Mouse (Mus musculus): ENCODE data around the gene H60c. TPM values are rescaled to one million over a fixed set of nuclear protein-coding genes. Genes with fewer than 3 reads are reported as not detected.

The H60c gene
- polyA plus RNA-seq (2015; fragmentation: Nextera tagmentation; extraction: Ambion mirVana), result 0.04 TPM in 1 of 2 replicates, not detected in the other

DNA sequence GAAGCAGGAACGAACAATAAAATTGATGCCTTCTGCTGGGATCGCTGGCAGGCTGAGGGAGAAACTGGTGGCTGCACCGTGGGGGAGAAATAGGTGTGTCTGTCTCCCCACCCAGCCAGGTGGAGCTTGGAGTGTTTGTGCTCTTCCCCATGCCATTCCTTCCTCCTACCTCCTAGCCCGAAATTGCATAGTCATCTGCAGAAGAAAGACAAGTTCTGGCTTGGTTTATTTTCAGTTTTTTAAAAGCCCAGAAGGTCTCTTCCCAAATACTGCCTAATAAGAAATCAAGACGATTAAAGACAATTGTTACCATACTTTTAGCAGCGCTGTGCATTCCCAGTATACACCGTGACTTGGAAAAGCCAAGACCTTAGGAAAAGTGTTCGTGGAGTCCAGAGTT, at the start of gene H60c:
Gene H60c, minus strand, starts transcription at position 101 of the 400 bp plus-strand sequence.
- H3K36me3 ChIP-seq (ENCODE audit: control insufficient read depth, insufficient read depth), result no peaks in the 10 kb centered on the region
- no peak within 1 kb of the TSS for H3K27ac ChIP-seq (ENCODE audit: low read depth, low read length)
- no peak within 1 kb of the TSS for H3K4me2 ChIP-seq (replicated peaks; ENCODE audit: low read depth)
- no peaks in the 10 kb centered on the region for H3K4me1 ChIP-seq (replicated peaks; ENCODE audit: control insufficient read depth, insufficient read depth, low read length)
- no peak for ATAC-seq
- WGBS, result 64% methylated on average over 8 of the region's 8 CpGs
- H3K4me3 ChIP-seq (ENCODE audit: low read depth, low read length), result no peak within 1 kb of the TSS
- no peaks in the 10 kb centered on the region for H3K27me3 ChIP-seq (replicated peaks; ENCODE audit: control insufficient read depth, insufficient read depth, low read length)
- H3K9me3 ChIP-seq (ENCODE audit: control insufficient read depth), result no peaks in the 10 kb centered on the region
- H3K9ac ChIP-seq (ENCODE audit: low read depth, low read length), result no peak within 1 kb of the TSS
- TF ChIP-seq CTCF (IDR thresholded peaks at IDR 0.05; ENCODE audit: low read depth), result no peak

DNA sequence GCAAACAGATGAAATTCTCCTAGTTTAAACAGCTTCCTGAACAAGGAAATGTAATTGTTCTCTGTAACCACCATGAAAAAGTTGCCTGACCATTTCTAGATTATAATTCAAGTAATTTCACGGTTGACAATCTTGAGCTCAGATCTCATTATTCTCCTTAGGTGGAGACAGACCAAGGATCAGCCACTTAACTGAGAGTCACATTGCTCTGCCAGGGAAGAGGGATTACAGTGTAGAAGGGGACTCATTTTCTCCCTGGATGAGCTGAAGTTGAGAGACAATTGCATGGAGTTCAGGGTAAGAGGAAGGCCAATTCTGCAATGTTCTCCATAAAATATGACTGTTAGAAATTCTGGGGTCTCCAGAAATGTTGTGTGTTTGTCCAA, 41.2 kb upstream of the H60c start:
- no peak for ATAC-seq
- no peak overlapping the region for H3K27ac ChIP-seq (ENCODE audit: low read depth, low read length)
- WGBS, result 75% methylated on average over 1 of the region's 1 CpGs
- H3K4me3 ChIP-seq (ENCODE audit: low read depth, low read length), result no peak overlapping the region
- H3K9ac ChIP-seq (ENCODE audit: low read depth, low read length), result no peak overlapping the region
- H3K27me3 ChIP-seq (replicated peaks; ENCODE audit: control insufficient read depth, insufficient read depth, low read length), result no peaks in the 10 kb centered on the region
- no peaks in the 10 kb centered on the region for H3K4me1 ChIP-seq (replicated peaks; ENCODE audit: control insufficient read depth, insufficient read depth, low read length)
- H3K36me3 ChIP-seq (ENCODE audit: control insufficient read depth, insufficient read depth), result no peaks in the 10 kb centered on the region
- H3K9me3 ChIP-seq (ENCODE audit: control insufficient read depth), result no peaks in the 10 kb centered on the region
- no peak overlapping the region for H3K4me2 ChIP-seq (replicated peaks; ENCODE audit: low read depth)
- TF ChIP-seq CTCF (IDR thresholded peaks at IDR 0.05; ENCODE audit: low read depth), result no peak

DNA sequence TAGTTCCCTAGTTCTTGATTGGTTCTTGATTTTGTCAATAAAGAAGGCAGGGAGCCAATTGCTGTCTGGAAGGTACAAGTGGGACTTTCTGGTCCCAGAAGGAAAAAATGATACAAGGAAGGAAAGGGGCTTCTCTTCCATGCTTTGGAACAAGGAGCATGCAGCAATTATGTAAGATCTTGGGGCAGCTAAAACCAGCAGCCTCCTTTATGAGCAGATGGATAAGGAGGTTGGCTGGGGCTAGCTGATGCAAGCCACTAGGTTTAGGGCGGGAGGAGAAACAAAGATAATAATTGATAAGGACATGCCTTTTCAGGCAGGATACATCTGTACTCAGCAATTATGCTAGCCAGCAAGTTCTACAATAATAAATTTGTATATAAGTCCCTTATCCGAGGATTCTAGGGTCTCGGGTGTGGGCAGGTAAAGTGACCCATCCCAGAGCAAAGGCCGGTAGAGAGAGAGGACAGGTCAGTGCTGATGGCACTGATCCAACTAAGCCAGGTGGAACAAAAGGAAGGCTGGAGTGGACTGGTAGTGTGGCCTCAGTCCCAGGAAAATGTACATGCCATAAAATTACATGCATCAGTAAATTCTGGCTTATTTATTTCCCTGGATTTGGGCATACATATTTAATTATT, 40.7 kb upstream of the H60c start:
- no peak for ATAC-seq
- H3K27me3 ChIP-seq (replicated peaks; ENCODE audit: control insufficient read depth, insufficient read depth, low read length), result no peaks in the 10 kb centered on the region
- H3K9me3 ChIP-seq (ENCODE audit: control insufficient read depth), result no peaks in the 10 kb centered on the region
- H3K36me3 ChIP-seq (ENCODE audit: control insufficient read depth, insufficient read depth), result no peaks in the 10 kb centered on the region
- no peak overlapping the region for H3K4me3 ChIP-seq (ENCODE audit: low read depth, low read length)
- H3K4me2 ChIP-seq (replicated peaks; ENCODE audit: low read depth), result no peak overlapping the region
- no peak overlapping the region for H3K9ac ChIP-seq (ENCODE audit: low read depth, low read length)
- 62% methylated on average over 4 of the region's 4 CpGs for WGBS
- no peak for TF ChIP-seq CTCF (IDR thresholded peaks at IDR 0.05; ENCODE audit: low read depth)
- no peak overlapping the region for H3K27ac ChIP-seq (ENCODE audit: low read depth, low read length)
- H3K4me1 ChIP-seq (replicated peaks; ENCODE audit: control insufficient read depth, insufficient read depth, low read length), result no peaks in the 10 kb centered on the region

DNA sequence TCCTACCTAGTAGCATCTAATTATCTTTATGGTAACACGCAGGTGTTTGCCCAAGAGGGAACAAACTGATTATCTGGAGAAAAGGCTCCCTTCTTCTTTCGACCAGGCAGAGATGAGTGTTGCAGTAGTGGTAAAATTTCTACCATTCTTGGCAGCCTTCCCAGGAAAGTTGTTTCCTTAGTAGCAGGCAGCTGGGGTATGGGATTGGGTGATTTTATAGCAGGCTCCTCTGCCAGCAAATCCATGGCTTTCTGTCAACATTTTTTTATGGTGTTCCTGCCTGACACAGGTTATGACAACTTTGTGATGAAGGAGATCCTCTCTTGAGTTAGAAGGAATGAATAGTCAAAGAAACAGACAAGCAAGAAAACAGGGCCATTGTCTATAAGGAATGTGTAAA, 40.2 kb upstream of the H60c start:
- Histone ChIP-seq H3K27me3 (replicated peaks; ENCODE audit: control insufficient read depth, insufficient read depth, low read length) (no peaks in the 10 kb centered on the region), H3K9ac (ENCODE audit: low read depth, low read length) (no peak overlapping the region), H3K4me3 (ENCODE audit: low read depth, low read length) (no peak overlapping the region), H3K4me1 (replicated peaks; ENCODE audit: control insufficient read depth, insufficient read depth, low read length) (no peaks in the 10 kb centered on the region), H3K4me2 (replicated peaks; ENCODE audit: low read depth) (no peak overlapping the region), H3K9me3 (ENCODE audit: control insufficient read depth) (no peaks in the 10 kb centered on the region), H3K36me3 (ENCODE audit: control insufficient read depth, insufficient read depth) (no peaks in the 10 kb centered on the region), H3K27ac (ENCODE audit: low read depth, low read length) (no peak overlapping the region)
- 35% methylated on average over 2 of the region's 2 CpGs for WGBS
- no peak for ATAC-seq
- no peak for TF ChIP-seq CTCF (IDR thresholded peaks at IDR 0.05; ENCODE audit: low read depth)

DNA sequence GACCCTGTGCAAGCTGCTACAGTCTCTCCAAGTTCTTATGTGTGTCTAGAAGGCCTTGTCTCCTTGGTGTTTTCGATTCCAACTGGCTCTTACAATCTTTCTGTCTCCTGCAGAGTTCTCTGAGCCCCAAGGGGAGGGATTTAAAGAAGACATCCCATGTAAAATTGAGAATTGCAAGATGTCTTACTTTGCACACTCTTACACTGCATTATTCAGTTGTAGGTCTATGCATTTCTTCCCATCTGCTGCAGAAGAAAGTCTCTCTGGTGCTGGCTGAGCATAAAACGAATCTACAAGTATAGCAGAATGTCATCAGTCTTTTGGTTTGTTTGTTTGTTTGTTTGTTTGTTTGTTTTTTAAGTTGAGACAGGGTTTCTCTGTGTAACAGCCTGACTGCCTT, 26.4 kb upstream of the H60c start:
- Histone ChIP-seq H3K4me3 (ENCODE audit: low read depth, low read length) (no peak overlapping the region), H3K27me3 (replicated peaks; ENCODE audit: control insufficient read depth, insufficient read depth, low read length) (no peaks in the 10 kb centered on the region), H3K4me2 (replicated peaks; ENCODE audit: low read depth) (no peak overlapping the region), H3K27ac (ENCODE audit: low read depth, low read length) (no peak overlapping the region), H3K9me3 (ENCODE audit: control insufficient read depth) (no peaks in the 10 kb centered on the region), H3K36me3 (ENCODE audit: control insufficient read depth, insufficient read depth) (no peaks in the 10 kb centered on the region), H3K4me1 (replicated peaks; ENCODE audit: control insufficient read depth, insufficient read depth, low read length) (no peaks in the 10 kb centered on the region), H3K9ac (ENCODE audit: low read depth, low read length) (no peak overlapping the region)
- ATAC-seq, result no peak
- WGBS, result 50% methylated on average over 2 of the region's 2 CpGs
- no peak for TF ChIP-seq CTCF (IDR thresholded peaks at IDR 0.05; ENCODE audit: low read depth)

DNA sequence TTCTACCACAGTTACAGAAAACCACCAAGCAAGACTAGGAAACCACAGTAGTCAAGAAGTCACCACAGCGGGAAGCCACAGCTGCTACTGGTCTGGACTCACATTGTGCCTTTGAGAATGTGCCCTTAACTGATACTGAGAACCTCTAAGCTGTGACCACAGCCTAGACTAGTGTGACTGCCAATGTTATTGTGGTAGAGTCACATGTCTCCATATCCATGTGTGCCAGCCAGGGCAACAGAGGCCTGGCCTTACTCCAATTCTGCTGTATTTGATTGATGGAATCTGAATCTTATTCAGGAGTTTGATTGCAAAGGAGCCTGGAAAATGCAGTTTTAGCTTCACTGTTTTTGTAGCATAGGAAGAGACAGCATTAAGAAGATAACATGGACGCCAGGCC, 13.5 kb upstream of the H60c start:
- 81% methylated on average over 2 of the region's 2 CpGs for WGBS
- no peaks in the 10 kb centered on the region for H3K4me1 ChIP-seq (replicated peaks; ENCODE audit: control insufficient read depth, insufficient read depth, low read length)
- H3K4me2 ChIP-seq (replicated peaks; ENCODE audit: low read depth), result no peak overlapping the region
- H3K9ac ChIP-seq (ENCODE audit: low read depth, low read length), result no peak overlapping the region
- no peak for ATAC-seq
- H3K36me3 ChIP-seq (ENCODE audit: control insufficient read depth, insufficient read depth), result no peaks in the 10 kb centered on the region
- no peak overlapping the region for H3K4me3 ChIP-seq (ENCODE audit: low read depth, low read length)
- H3K27ac ChIP-seq (ENCODE audit: low read depth, low read length), result no peak overlapping the region
- H3K9me3 ChIP-seq (ENCODE audit: control insufficient read depth), result no peaks in the 10 kb centered on the region
- TF ChIP-seq CTCF (IDR thresholded peaks at IDR 0.05; ENCODE audit: low read depth), result no peak
- no peaks in the 10 kb centered on the region for H3K27me3 ChIP-seq (replicated peaks; ENCODE audit: control insufficient read depth, insufficient read depth, low read length)

DNA sequence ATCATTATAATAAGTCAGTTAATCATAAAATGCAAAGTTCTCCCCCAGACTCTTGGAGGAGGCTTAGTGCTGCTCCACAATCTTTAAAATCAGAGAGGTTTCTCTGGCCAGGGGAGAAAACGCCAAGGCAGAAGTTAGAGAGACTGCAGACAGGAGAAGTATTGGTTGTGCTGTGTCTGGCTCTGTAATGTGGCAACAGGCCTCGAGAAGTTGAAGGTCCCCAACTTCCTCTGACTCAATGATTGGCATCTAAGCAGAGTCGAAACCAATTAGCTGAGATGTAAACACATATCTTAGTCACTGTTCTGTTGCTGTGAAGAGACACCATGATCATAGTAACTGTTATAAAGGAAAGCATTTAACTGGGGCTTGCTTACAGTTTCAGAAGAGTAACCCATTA, 6.5 kb upstream of the H60c start:
- Histone ChIP-seq H3K4me1 (replicated peaks; ENCODE audit: control insufficient read depth, insufficient read depth, low read length) (no peaks in the 10 kb centered on the region), H3K27me3 (replicated peaks; ENCODE audit: control insufficient read depth, insufficient read depth, low read length) (no peaks in the 10 kb centered on the region), H3K4me2 (replicated peaks; ENCODE audit: low read depth) (no peak overlapping the region), H3K27ac (ENCODE audit: low read depth, low read length) (no peak overlapping the region), H3K9me3 (ENCODE audit: control insufficient read depth) (no peaks in the 10 kb centered on the region), H3K36me3 (ENCODE audit: control insufficient read depth, insufficient read depth) (no peaks in the 10 kb centered on the region), H3K9ac (ENCODE audit: low read depth, low read length) (no peak overlapping the region), H3K4me3 (ENCODE audit: low read depth, low read length) (no peak overlapping the region)
- ATAC-seq, result no peak
- WGBS, result 67% methylated on average over 3 of the region's 3 CpGs
- no peak for TF ChIP-seq CTCF (IDR thresholded peaks at IDR 0.05; ENCODE audit: low read depth)

Measured in intestine, postnatal 0 days (tissue).